Mouse (Mus musculus) liver, adult 2 months (tissue): ENCODE results near the gene Hoxd12.

ENCODE experiments used
- CTCF ChIP-seq: fragments of 200-500 bp; IDR thresholded peaks from 2 replicates; pipeline ENCODE4 v1.5.1; 2011; ENCODE audit warnings: low read depth, low read length, control low read depth
- POLR2A ChIP-seq: fragments of 200-500 bp; IDR thresholded peaks from 2 replicates; pipeline ENCODE4 v1.6.1; 2011; ENCODE audit warnings: low read length, control low read depth; ENCODE audit not compliant: insufficient read depth; ENCODE audit errors: extremely low read depth

GRCm38 (mm10) chr2:74707599-74707998 is 32.8 kb downstream of the Hoxd12 start:
- TF ChIP-seq CTCF (no peak), POLR2A (no peak)
